Mouse (Mus musculus): ENCODE measurements around the gene Cldn7.

- TF ChIP-seq CTCF (IDR thresholded peaks at IDR 0.05; ENCODE audit: borderline replicate concordance, extremely low read depth, insufficient read depth, insufficient read length): no peak
- TF ChIP-seq POLR2A (IDR thresholded peaks at IDR 0.05; ENCODE audit: borderline replicate concordance, extremely low read depth, insufficient read depth, insufficient read length, poor library complexity, severe bottlenecking): no peak
These were observed 23.6 kb upstream of the Cldn7 start for GRCm38 (mm10) chr11:69940962-69941361.

All from brain, embryonic 14.5 days (tissue).